Mouse (Mus musculus): ENCODE results near the gene Rnf208. TPM values are rescaled to one million over a fixed set of nuclear protein-coding genes. Genes with fewer than 3 reads are reported as not detected.

The Rnf208 gene
- total and polyA plus RNA-seq, 2 experiments from 2014 or later = 156 to 219 TPM

DNA sequence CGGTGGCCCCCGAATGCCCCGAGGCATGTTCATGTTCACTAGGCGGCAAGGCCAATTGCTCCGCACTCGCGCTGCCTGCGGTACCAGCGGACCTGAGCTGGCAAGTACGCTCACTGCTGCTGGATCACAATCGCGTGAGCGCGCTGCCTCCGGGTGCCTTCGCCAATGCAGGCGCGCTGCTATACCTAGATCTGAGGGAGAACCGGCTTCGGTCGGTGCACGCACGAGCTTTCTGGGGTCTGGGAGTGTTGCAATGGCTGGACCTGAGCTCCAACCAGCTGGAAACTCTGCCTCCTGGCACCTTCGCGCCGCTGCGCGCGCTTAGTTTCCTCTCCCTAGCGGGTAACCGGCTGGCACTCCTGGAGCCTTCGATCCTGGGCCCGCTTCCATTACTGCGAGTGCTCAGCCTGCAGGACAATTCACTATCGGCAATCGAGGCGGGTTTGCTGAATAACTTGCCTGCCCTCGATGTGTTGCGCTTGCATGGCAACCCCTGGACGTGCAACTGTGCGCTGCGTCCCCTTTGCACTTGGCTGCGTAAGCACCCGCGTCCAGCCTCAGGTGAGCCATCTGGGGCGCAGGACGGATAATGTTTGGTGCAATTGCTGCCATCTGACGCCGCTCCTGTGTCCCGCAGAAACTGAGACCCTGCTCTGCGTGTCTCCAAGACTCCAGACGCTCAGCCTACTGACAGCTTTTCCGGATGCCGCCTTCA, 48.2 kb downstream of the Rnf208 start:
- H3K4me3 ChIP-seq (ENCODE audit: low read length) = peak overlapping the region; percentile 19
- H3K4me2 ChIP-seq (ENCODE audit: low read depth, low read length) = peak overlapping the region; percentile 53
- peak; percentile 68 for DNase-seq (ENCODE audit: low spot score)
- H3K27ac ChIP-seq = peak overlapping the region; percentile 71
- under 1% methylated on average over 54 of the region's 54 CpGs for WGBS
- TF ChIP-seq CTCF (IDR thresholded peaks at IDR 0.05; ENCODE audit: low read depth) = no peak
- H3K27me3 ChIP-seq (ENCODE audit: insufficient read depth, low read length) = peaks cover 17% of the 10 kb centered on the region; the same call in 1 of the 2 replicates
- peaks cover 8% of the 10 kb centered on the region for H3K36me3 ChIP-seq (ENCODE audit: insufficient read depth, low read length)
- H3K9ac ChIP-seq (replicated peaks; ENCODE audit: low read length) = peak overlapping the region; percentile 38; the same call in 1 of the 2 replicates
- peaks cover 36% of the 10 kb centered on the region; the same call in 1 of the 2 replicates for H3K4me1 ChIP-seq (ENCODE audit: insufficient read depth, low read length)
- no peaks in the 10 kb centered on the region for H3K9me3 ChIP-seq (ENCODE audit: low read length)
- peak; percentile 33; the same call in 1 of the 2 replicates for ATAC-seq

DNA sequence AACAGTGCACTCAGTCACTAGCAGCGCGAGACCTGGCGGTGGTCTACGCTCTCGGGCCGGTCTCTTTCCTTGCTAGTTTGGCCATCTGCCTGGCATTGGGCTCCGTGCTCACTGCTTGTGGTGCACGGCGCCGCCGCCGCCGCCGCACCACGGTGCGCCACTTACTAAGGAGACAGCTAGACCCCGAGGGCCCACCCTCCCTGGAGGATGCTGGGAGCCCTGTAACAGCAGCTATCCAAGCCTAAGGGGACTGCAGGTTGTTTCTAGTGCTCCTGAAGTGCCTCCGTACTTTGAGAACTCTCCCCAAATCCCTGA, 48.7 kb downstream of the Rnf208 start:
- 0 out of 2 replicates have a peak, but pooled peaks have one; percentile 24 for ATAC-seq
- H3K9me3 ChIP-seq (ENCODE audit: low read length) = no peaks in the 10 kb centered on the region
- no peak for TF ChIP-seq CTCF (IDR thresholded peaks at IDR 0.05; ENCODE audit: low read depth)
- DNase-seq (ENCODE audit: low spot score) = peak; percentile 64
- peaks cover 36% of the 10 kb centered on the region; the same call in 1 of the 2 replicates for H3K4me1 ChIP-seq (ENCODE audit: insufficient read depth, low read length)
- H3K4me3 ChIP-seq (ENCODE audit: low read length) = peak overlapping the region; percentile 18; the same call in 1 of the 2 replicates
- peaks cover 17% of the 10 kb centered on the region; the same call in 1 of the 2 replicates for H3K27me3 ChIP-seq (ENCODE audit: insufficient read depth, low read length)
- peaks cover 10% of the 10 kb centered on the region for H3K36me3 ChIP-seq (ENCODE audit: insufficient read depth, low read length)
- H3K9ac ChIP-seq (replicated peaks; ENCODE audit: low read length) = no peak overlapping the region
- WGBS = under 1% methylated on average over 18 of the region's 18 CpGs
- peak overlapping the region; percentile 53 for H3K4me2 ChIP-seq (ENCODE audit: low read depth, low read length)
- peak overlapping the region; percentile 71; the same call in 1 of the 2 replicates for H3K27ac ChIP-seq

DNA sequence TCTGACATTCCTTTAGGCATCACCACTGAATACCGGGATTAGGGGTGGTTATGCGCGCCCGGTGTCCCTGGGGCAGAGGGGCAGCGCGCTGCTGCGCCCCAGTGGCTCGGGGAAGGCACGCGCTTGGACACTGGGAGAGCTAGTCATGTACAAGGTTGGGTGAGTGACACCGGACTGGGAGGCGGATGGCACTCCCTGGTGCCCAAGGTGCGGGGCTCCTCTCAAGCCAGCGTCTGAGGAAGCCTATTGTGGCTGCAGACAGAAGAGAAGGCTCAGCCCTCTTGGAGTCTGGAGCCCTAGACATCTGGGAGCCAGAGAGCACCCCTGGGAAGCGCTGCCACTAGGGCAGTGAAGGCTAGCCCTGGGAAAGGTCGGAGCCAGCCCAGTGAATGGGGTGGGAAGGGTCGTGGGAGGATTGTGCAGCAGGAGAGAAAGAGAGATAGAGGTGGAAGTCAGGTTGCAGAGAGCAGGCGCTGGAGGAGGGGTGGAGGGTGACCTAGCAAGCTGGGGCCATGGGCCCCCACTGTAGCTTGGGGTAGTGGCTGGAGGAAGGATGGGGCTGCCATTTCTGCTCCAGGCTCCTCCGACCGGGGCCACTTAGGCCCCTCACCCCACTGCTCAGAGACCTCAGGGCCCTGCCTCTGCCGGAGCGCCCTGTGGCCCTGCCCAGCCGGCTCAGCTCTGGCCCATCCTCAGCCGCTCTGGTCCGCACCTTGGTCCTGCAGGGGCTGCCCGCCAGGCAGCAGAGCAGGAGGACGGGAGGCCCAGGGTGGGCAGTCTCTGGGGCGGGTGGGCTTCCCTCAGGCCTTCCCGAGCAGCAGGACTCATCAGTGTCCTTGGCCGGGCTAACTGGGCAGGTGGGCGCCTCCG, 49.4 kb downstream of the Rnf208 start:
- no peak for DNase-seq (ENCODE audit: low spot score)
- Histone ChIP-seq H3K9ac (replicated peaks; ENCODE audit: low read length) (peak overlapping the region; percentile 6; the same call in 1 of the 2 replicates), H3K27ac (peak overlapping the region; percentile 71; the same call in 1 of the 2 replicates), H3K4me2 (ENCODE audit: low read depth, low read length) (peak overlapping the region; percentile 53), H3K4me1 (ENCODE audit: insufficient read depth, low read length) (peaks cover 36% of the 10 kb centered on the region; the same call in 1 of the 2 replicates), H3K4me3 (ENCODE audit: low read length) (peak overlapping the region; percentile 18), H3K9me3 (ENCODE audit: low read length) (no peaks in the 10 kb centered on the region), H3K36me3 (ENCODE audit: insufficient read depth, low read length) (peaks cover 15% of the 10 kb centered on the region), H3K27me3 (ENCODE audit: insufficient read depth, low read length) (peaks cover 17% of the 10 kb centered on the region; the same call in 1 of the 2 replicates)
- WGBS = 11% methylated on average over 31 of the region's 32 CpGs
- no peak for ATAC-seq
- TF ChIP-seq CTCF (IDR thresholded peaks at IDR 0.05; ENCODE audit: low read depth) = no peak

DNA sequence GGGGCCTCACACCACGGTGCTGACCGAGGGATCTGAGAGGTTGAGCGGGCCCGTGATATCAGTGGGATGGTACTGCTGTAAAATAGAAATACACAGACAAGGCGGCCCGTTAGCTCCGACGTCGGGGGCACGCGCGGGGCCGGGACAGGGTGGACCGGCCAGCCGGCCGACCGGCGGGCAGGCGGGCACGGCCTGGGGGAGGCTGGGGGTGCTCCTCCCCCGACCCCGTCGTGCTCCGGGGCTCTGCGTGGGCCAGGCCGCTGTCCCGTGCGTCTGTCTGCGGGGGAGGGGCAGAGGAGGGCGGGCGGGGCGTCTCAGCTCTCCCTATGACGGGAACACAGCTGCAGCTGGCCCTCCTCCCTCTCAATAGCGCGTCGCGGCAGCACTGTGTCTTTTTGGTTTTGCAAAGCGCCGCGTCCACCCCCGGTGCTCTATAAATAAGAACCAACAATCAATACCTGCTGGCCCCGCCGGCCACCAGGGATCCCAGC, 50.0 kb downstream of the Rnf208 start:
- DNase-seq (ENCODE audit: low spot score) (no peak), ATAC-seq (no peak)
- Histone ChIP-seq H3K27ac (no peak overlapping the region), H3K27me3 (ENCODE audit: insufficient read depth, low read length) (peaks cover 17% of the 10 kb centered on the region; the same call in 1 of the 2 replicates), H3K9me3 (ENCODE audit: low read length) (no peaks in the 10 kb centered on the region), H3K4me1 (ENCODE audit: insufficient read depth, low read length) (peaks cover 35% of the 10 kb centered on the region; the same call in 1 of the 2 replicates), H3K4me2 (ENCODE audit: low read depth, low read length) (peak overlapping the region; percentile 33), H3K36me3 (ENCODE audit: insufficient read depth, low read length) (peaks cover 18% of the 10 kb centered on the region), H3K9ac (replicated peaks; ENCODE audit: low read length) (peak overlapping the region; percentile 6; the same call in 1 of the 2 replicates), H3K4me3 (ENCODE audit: low read length) (peak overlapping the region; percentile 17; the same call in 1 of the 2 replicates)
- no peak for TF ChIP-seq CTCF (IDR thresholded peaks at IDR 0.05; ENCODE audit: low read depth)
- 8% methylated on average over 36 of the region's 43 CpGs for WGBS

DNA sequence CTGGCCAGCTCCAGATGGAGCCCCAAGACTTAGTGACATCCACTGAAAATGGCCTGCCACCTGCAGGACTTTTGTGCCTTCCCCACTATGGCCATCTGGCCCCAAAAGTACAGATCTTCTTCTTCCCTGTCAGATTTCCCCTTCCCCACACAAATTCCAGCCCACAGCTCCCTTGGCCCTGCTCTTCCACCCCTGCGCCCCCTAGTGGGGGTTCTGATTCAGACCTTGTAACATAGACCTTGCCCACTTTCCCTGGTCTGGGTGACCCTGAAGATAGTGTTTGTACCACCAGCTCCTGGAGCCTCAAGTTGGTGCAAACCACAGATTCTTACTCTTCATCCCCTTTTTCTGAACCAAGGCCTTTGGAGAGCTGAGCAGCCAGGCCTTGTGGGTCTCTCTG, 50.8 kb downstream of the Rnf208 start:
- H3K4me1 ChIP-seq (ENCODE audit: insufficient read depth, low read length) = 0 out of 2 replicates have a peak, but pooled peaks cover 30% of the 10 kb centered on the region
- H3K27me3 ChIP-seq (ENCODE audit: insufficient read depth, low read length) = peaks cover 17% of the 10 kb centered on the region; the same call in 1 of the 2 replicates
- H3K4me3 ChIP-seq (ENCODE audit: low read length) = no peak overlapping the region
- no peak overlapping the region for H3K4me2 ChIP-seq (ENCODE audit: low read depth, low read length)
- ATAC-seq (no peak), DNase-seq (ENCODE audit: low spot score) (peak; percentile 77)
- H3K36me3 ChIP-seq (ENCODE audit: insufficient read depth, low read length) = peaks cover 18% of the 10 kb centered on the region
- H3K9me3 ChIP-seq (ENCODE audit: low read length) = no peaks in the 10 kb centered on the region
- peak; percentile 91 for TF ChIP-seq CTCF (IDR thresholded peaks at IDR 0.05; ENCODE audit: low read depth)
- H3K27ac ChIP-seq = no peak overlapping the region
- no peak overlapping the region for H3K9ac ChIP-seq (replicated peaks; ENCODE audit: low read length)
- WGBS = 0% methylated on average over 1 of the region's 1 CpGs

DNA sequence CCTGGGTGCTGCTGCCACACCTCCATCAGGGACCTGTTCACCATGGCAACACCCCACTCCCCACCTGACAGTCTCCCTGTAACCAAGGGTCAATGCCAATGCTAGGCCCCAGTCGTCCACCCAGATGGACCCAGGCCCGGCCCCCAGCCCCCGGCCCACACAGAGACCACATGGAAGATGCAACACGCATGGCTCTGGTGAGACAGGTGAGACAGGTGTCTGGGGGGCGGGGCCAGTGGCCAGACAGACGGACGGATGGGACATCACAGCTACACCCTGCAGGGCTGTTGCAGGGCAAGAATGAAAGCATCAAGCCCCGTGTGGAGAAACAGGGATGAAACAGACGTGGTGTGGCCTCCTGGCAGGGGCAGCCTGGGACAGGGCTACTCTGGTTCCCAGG, 51.7 kb downstream of the Rnf208 start:
- Histone ChIP-seq H3K27ac (no peak overlapping the region), H3K4me2 (ENCODE audit: low read depth, low read length) (no peak overlapping the region), H3K4me1 (ENCODE audit: insufficient read depth, low read length) (0 out of 2 replicates have a peak, but pooled peaks cover 26% of the 10 kb centered on the region), H3K9ac (replicated peaks; ENCODE audit: low read length) (no peak overlapping the region; the same call in 1 of the 2 replicates), H3K36me3 (ENCODE audit: insufficient read depth, low read length) (peaks cover 22% of the 10 kb centered on the region), H3K27me3 (ENCODE audit: insufficient read depth, low read length) (peaks cover 17% of the 10 kb centered on the region; the same call in 1 of the 2 replicates), H3K4me3 (ENCODE audit: low read length) (no peak overlapping the region), H3K9me3 (ENCODE audit: low read length) (no peaks in the 10 kb centered on the region)
- DNase-seq (ENCODE audit: low spot score) = no peak
- TF ChIP-seq CTCF (IDR thresholded peaks at IDR 0.05; ENCODE audit: low read depth) = no peak
- ATAC-seq = no peak
- WGBS = 69% methylated on average over 9 of the region's 9 CpGs

Other genes with a start within 250 kb of the Rnf208 start
Only the 30 nearest of the 31 such genes appear.
- 254 and 279 TPM in 2 replicates for gene Nsmf, start 187.9 kb upstream of the Rnf208 start, total RNA-seq (2014; rRNA removed)
- 152 and 159 TPM in 2 replicates for gene Nsmf, start 187.9 kb upstream of the Rnf208 start, polyA plus RNA-seq (2015; fragmentation: Nextera tagmentation; extraction: Ambion mirVana)
- not detected in 2 replicates for gene Entpd8, start 162.0 kb upstream of the Rnf208 start, total RNA-seq (2014; rRNA removed)
- not detected in 2 replicates for gene Entpd8, start 162.0 kb upstream of the Rnf208 start, polyA plus RNA-seq (2015; fragmentation: Nextera tagmentation; extraction: Ambion mirVana)
- gene Noxa1, start 147.1 kb upstream of the Rnf208 start, total RNA-seq (2014; rRNA removed) = not detected in 2 replicates
- gene Noxa1, start 147.1 kb upstream of the Rnf208 start, polyA plus RNA-seq (2015; fragmentation: Nextera tagmentation; extraction: Ambion mirVana) = not detected in 2 replicates
- 50.8 and 58.0 TPM in 2 replicates for gene Nrarp, start 61.5 kb upstream of the Rnf208 start, total RNA-seq (2014; rRNA removed)
- gene Nrarp, start 61.5 kb upstream of the Rnf208 start, polyA plus RNA-seq (2015; fragmentation: Nextera tagmentation; extraction: Ambion mirVana) = 14.2 and 14.7 TPM in 2 replicates
- 4.0 and 4.7 TPM in 2 replicates for gene Tor4a, start 45.4 kb upstream of the Rnf208 start, total RNA-seq (2014; rRNA removed)
- gene Tor4a, start 45.4 kb upstream of the Rnf208 start, polyA plus RNA-seq (2015; fragmentation: Nextera tagmentation; extraction: Ambion mirVana) = 1.2 and 1.9 TPM in 2 replicates
- 90.3 and 117 TPM in 2 replicates for gene Nelfb, start 30.8 kb upstream of the Rnf208 start, total RNA-seq (2014; rRNA removed)
- gene Nelfb, start 30.8 kb upstream of the Rnf208 start, polyA plus RNA-seq (2015; fragmentation: Nextera tagmentation; extraction: Ambion mirVana) = 82.0 and 82.8 TPM in 2 replicates
- not detected in 2 replicates for gene Stpg3, start 27.6 kb upstream of the Rnf208 start, total RNA-seq (2014; rRNA removed)
- gene Stpg3, start 27.6 kb upstream of the Rnf208 start, polyA plus RNA-seq (2015; fragmentation: Nextera tagmentation; extraction: Ambion mirVana) = not detected in 2 replicates
- gene Fam166a, start 23.5 kb upstream of the Rnf208 start, total RNA-seq (2014; rRNA removed) = not detected in 2 replicates
- 0.42 TPM in 1 of 2 replicates, not detected in the other for gene Fam166a, start 23.5 kb upstream of the Rnf208 start, polyA plus RNA-seq (2015; fragmentation: Nextera tagmentation; extraction: Ambion mirVana)
- gene Tubb4b, start 17.6 kb upstream of the Rnf208 start, total RNA-seq (2014; rRNA removed) = 827 and 864 TPM in 2 replicates
- gene Tubb4b, start 17.6 kb upstream of the Rnf208 start, polyA plus RNA-seq (2015; fragmentation: Nextera tagmentation; extraction: Ambion mirVana) = 531 and 568 TPM in 2 replicates
- gene Slc34a3, start 7.9 kb upstream of the Rnf208 start, total RNA-seq (2014; rRNA removed) = not detected in 2 replicates
- gene Slc34a3, start 7.9 kb upstream of the Rnf208 start, polyA plus RNA-seq (2015; fragmentation: Nextera tagmentation; extraction: Ambion mirVana) = not detected in 2 replicates
- not detected in 2 replicates for gene Rnf224, start 5.5 kb upstream of the Rnf208 start, total RNA-seq (2014; rRNA removed)
- not detected in 2 replicates for gene Rnf224, start 5.5 kb upstream of the Rnf208 start, polyA plus RNA-seq (2015; fragmentation: Nextera tagmentation; extraction: Ambion mirVana)
- 0.47 TPM in 1 of 2 replicates, not detected in the other for gene Cysrt1, start 197 bp downstream of the Rnf208 start, total RNA-seq (2014; rRNA removed)
- 0.24 and 0.44 TPM in 2 replicates for gene Cysrt1, start 197 bp downstream of the Rnf208 start, polyA plus RNA-seq (2015; fragmentation: Nextera tagmentation; extraction: Ambion mirVana)
- gene AL732309.1, start 4.6 kb downstream of the Rnf208 start, total RNA-seq (2014; rRNA removed) = 8.7 and 9.7 TPM in 2 replicates
- gene AL732309.1, start 4.6 kb downstream of the Rnf208 start, polyA plus RNA-seq (2015; fragmentation: Nextera tagmentation; extraction: Ambion mirVana) = 2.3 and 2.6 TPM in 2 replicates
- gene Tmem203, start 13.2 kb downstream of the Rnf208 start, total RNA-seq (2014; rRNA removed) = 56.2 and 57.9 TPM in 2 replicates
- gene Tmem203, start 13.2 kb downstream of the Rnf208 start, polyA plus RNA-seq (2015; fragmentation: Nextera tagmentation; extraction: Ambion mirVana) = 26.7 and 29.7 TPM in 2 replicates
- 39.1 and 45.6 TPM in 2 replicates for gene Tprn, start 20.4 kb downstream of the Rnf208 start, total RNA-seq (2014; rRNA removed)
- 30.0 and 31.1 TPM in 2 replicates for gene Tprn, start 20.4 kb downstream of the Rnf208 start, polyA plus RNA-seq (2015; fragmentation: Nextera tagmentation; extraction: Ambion mirVana)
- 84.5 and 120 TPM in 2 replicates for gene Ssna1, start 30.2 kb downstream of the Rnf208 start, total RNA-seq (2014; rRNA removed)
- gene Ssna1, start 30.2 kb downstream of the Rnf208 start, polyA plus RNA-seq (2015; fragmentation: Nextera tagmentation; extraction: Ambion mirVana) = 159 and 165 TPM in 2 replicates
- 26.1 and 46.7 TPM in 2 replicates for gene Anapc2, start 30.2 kb downstream of the Rnf208 start, total RNA-seq (2014; rRNA removed)
- gene Anapc2, start 30.2 kb downstream of the Rnf208 start, polyA plus RNA-seq (2015; fragmentation: Nextera tagmentation; extraction: Ambion mirVana) = 101 and 105 TPM in 2 replicates
- not detected in 2 replicates for gene Tmem210, start 45.9 kb downstream of the Rnf208 start, total RNA-seq (2014; rRNA removed)
- not detected in 2 replicates for gene Tmem210, start 45.9 kb downstream of the Rnf208 start, polyA plus RNA-seq (2015; fragmentation: Nextera tagmentation; extraction: Ambion mirVana)
- 1.0 TPM in 1 of 2 replicates, not detected in the other for gene Lrrc26, start 47.7 kb downstream of the Rnf208 start, total RNA-seq (2014; rRNA removed)
- 0.20 and 0.44 TPM in 2 replicates for gene Lrrc26, start 47.7 kb downstream of the Rnf208 start, polyA plus RNA-seq (2015; fragmentation: Nextera tagmentation; extraction: Ambion mirVana)
- gene Grin1, start 76.9 kb downstream of the Rnf208 start, total RNA-seq (2014; rRNA removed) = 146 and 156 TPM in 2 replicates
- gene Grin1, start 76.9 kb downstream of the Rnf208 start, polyA plus RNA-seq (2015; fragmentation: Nextera tagmentation; extraction: Ambion mirVana) = 69.5 and 75.7 TPM in 2 replicates
- gene Man1b1, start 90.1 kb downstream of the Rnf208 start, total RNA-seq (2014; rRNA removed) = 52.6 and 67.9 TPM in 2 replicates
- gene Man1b1, start 90.1 kb downstream of the Rnf208 start, polyA plus RNA-seq (2015; fragmentation: Nextera tagmentation; extraction: Ambion mirVana) = 46.7 and 49.7 TPM in 2 replicates
- 19.0 and 30.0 TPM in 2 replicates for gene Dpp7, start 114.1 kb downstream of the Rnf208 start, total RNA-seq (2014; rRNA removed)
- 24.7 and 27.8 TPM in 2 replicates for gene Dpp7, start 114.1 kb downstream of the Rnf208 start, polyA plus RNA-seq (2015; fragmentation: Nextera tagmentation; extraction: Ambion mirVana)
- gene Uap1l1, start 123.4 kb downstream of the Rnf208 start, total RNA-seq (2014; rRNA removed) = 5.8 and 7.5 TPM in 2 replicates
- gene Uap1l1, start 123.4 kb downstream of the Rnf208 start, polyA plus RNA-seq (2015; fragmentation: Nextera tagmentation; extraction: Ambion mirVana) = 15.6 and 18.5 TPM in 2 replicates
- gene Sapcd2, start 130.1 kb downstream of the Rnf208 start, total RNA-seq (2014; rRNA removed) = 38.1 and 40.2 TPM in 2 replicates
- 20.2 and 22.0 TPM in 2 replicates for gene Sapcd2, start 130.1 kb downstream of the Rnf208 start, polyA plus RNA-seq (2015; fragmentation: Nextera tagmentation; extraction: Ambion mirVana)
- 8.4 and 12.9 TPM in 2 replicates for gene Entpd2, start 153.6 kb downstream of the Rnf208 start, total RNA-seq (2014; rRNA removed)
- gene Entpd2, start 153.6 kb downstream of the Rnf208 start, polyA plus RNA-seq (2015; fragmentation: Nextera tagmentation; extraction: Ambion mirVana) = 10.8 and 12.3 TPM in 2 replicates
- 249 and 289 TPM in 2 replicates for gene Npdc1, start 157.1 kb downstream of the Rnf208 start, total RNA-seq (2014; rRNA removed)
- gene Npdc1, start 157.1 kb downstream of the Rnf208 start, polyA plus RNA-seq (2015; fragmentation: Nextera tagmentation; extraction: Ambion mirVana) = 416 and 422 TPM in 2 replicates
- 1.0 TPM in 1 of 2 replicates, not detected in the other for gene Fut7, start 181.0 kb downstream of the Rnf208 start, total RNA-seq (2014; rRNA removed)
- gene Fut7, start 181.0 kb downstream of the Rnf208 start, polyA plus RNA-seq (2015; fragmentation: Nextera tagmentation; extraction: Ambion mirVana) = 0.18 and 0.20 TPM in 2 replicates
- gene Abca2, start 186.4 kb downstream of the Rnf208 start, total RNA-seq (2014; rRNA removed) = 84.6 and 94.9 TPM in 2 replicates
- gene Abca2, start 186.4 kb downstream of the Rnf208 start, polyA plus RNA-seq (2015; fragmentation: Nextera tagmentation; extraction: Ambion mirVana) = 10.7 and 12.5 TPM in 2 replicates
- 0.97 and 3.9 TPM in 2 replicates for gene Clic3, start 214.6 kb downstream of the Rnf208 start, total RNA-seq (2014; rRNA removed)
- 4.1 and 4.8 TPM in 2 replicates for gene Clic3, start 214.6 kb downstream of the Rnf208 start, polyA plus RNA-seq (2015; fragmentation: Nextera tagmentation; extraction: Ambion mirVana)
- 183 and 187 TPM in 2 replicates for gene Paxx, start 218.8 kb downstream of the Rnf208 start, total RNA-seq (2014; rRNA removed)
- gene Paxx, start 218.8 kb downstream of the Rnf208 start, polyA plus RNA-seq (2015; fragmentation: Nextera tagmentation; extraction: Ambion mirVana) = 141 and 145 TPM in 2 replicates